12 mouse cellular contexts compared by ENCODE assay signal in the genomic region with DNA sequence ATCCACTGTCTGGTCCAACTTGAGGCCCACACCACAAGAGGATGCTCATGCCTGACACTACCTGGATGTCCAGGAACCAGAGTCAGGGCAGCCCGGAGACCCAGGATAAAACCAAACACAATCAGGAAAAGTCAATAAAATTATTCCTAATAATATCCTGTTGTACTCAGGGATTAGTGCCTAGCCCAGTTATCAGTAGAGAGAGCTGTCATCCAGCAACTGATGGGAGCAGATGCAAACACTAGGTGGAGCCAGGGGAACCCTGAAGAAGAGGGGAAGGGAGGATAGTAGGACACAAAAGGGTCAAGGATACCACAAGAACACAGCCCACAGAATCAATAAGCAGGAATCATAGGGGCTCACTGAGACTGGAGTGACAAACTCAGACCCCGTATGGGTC. TPM values are rescaled to one million over a fixed set of nuclear protein-coding genes. Genes with fewer than 3 reads are reported as not detected.
"Had no signal": no experiment of that assay in that cellular context is flagged by ENCODE, and none has a peak within 500 bp of the region (broad histone marks: within the 10 kb centered on the region; RNA-seq: fewer than 3 reads in every experiment).

No protein-coding gene starts in this region.

- H3K4me2 ChIP-seq: kidney, embryonic 15.5 days; limb, embryonic 15.5 days; liver, embryonic 12.5 days; neural tube, embryonic 13.5 days had no signal

- H3K4me3 ChIP-seq: kidney, embryonic 15.5 days; limb, embryonic 15.5 days; liver, embryonic 12.5 days; midbrain, embryonic 10.5 days; neural tube, embryonic 13.5 days had no signal

- ATAC-seq: liver, embryonic 12.5 days had no signal

- H3K27ac ChIP-seq: kidney, embryonic 15.5 days; limb, embryonic 15.5 days; liver, embryonic 12.5 days; midbrain, embryonic 10.5 days; neural tube, embryonic 13.5 days had no signal

- H3K4me1 ChIP-seq: limb, embryonic 15.5 days; liver, embryonic 12.5 days had no signal

- H3K9ac ChIP-seq: kidney, embryonic 15.5 days; limb, embryonic 15.5 days; liver, embryonic 12.5 days; neural tube, embryonic 13.5 days had no signal

- DNase-seq: kidney, adult 2 months; kidney, postnatal 25 days; lung, postnatal 4 days; midbrain, embryonic 14.5 days; retina, postnatal 1 day; thymus, postnatal 4 days had no signal

- H3K27me3 ChIP-seq: limb, embryonic 15.5 days had no signal

- H3K9me3 ChIP-seq: kidney, embryonic 15.5 days; limb, embryonic 15.5 days; liver, embryonic 12.5 days; midbrain, embryonic 10.5 days; neural tube, embryonic 13.5 days had no signal

- H3K36me3 ChIP-seq: kidney, embryonic 15.5 days; limb, embryonic 15.5 days; liver, embryonic 12.5 days; midbrain, embryonic 10.5 days; neural tube, embryonic 13.5 days had no signal

RNA-seq across cellular contexts. Expression of a gene that starts 5.2 kb away (rescaled TPM):
- total RNA-seq: megakaryocyte, adult 5-6 weeks had no signal
